Mouse (Mus musculus) C2C12 (cell line): ENCODE data around the gene Cib4. TPM values are rescaled to one million over a fixed set of nuclear protein-coding genes. Genes with fewer than 3 reads are reported as not detected.

ENCODE experiments used
- H3K27me3 ChIP-seq: one replicate; pipeline ENCODE4 v1.6.1; 2011; ENCODE audit not compliant: control insufficient read depth, insufficient read depth, insufficient read length
- H3K36me3 ChIP-seq: one replicate; pipeline ENCODE4 v1.6.1; 2011; ENCODE audit not compliant: control insufficient read depth, insufficient read depth
- H3K4me3 ChIP-seq: one replicate; pipeline ENCODE4 v1.5.1; 2011; ENCODE audit warnings: mild to moderate bottlenecking, control low read depth; ENCODE audit not compliant: poor library complexity, insufficient read depth, severe bottlenecking
- H3K79me2 ChIP-seq: one replicate; pipeline ENCODE4 v1.6.1; 2011; ENCODE audit not compliant: control insufficient read depth, insufficient read depth
- H3K79me3 ChIP-seq: one replicate; pipeline ENCODE4 v1.6.1; 2011; ENCODE audit warnings: low read depth, control low read depth
- H3ac ChIP-seq: one replicate; pipeline ENCODE3; 2011; ENCODE audit warnings: low read depth; ENCODE audit not compliant: control insufficient read depth, insufficient read length
- CEBPB ChIP-seq: IDR thresholded peaks from one replicate; pipeline ENCODE4 v1.6.1; 2011; ENCODE audit warnings: low read depth, mild to moderate bottlenecking, control low read depth, moderate library complexity
- CTCF ChIP-seq: IDR thresholded peaks from one replicate; pipeline ENCODE4 v1.5.1; 2011; ENCODE audit not compliant: control insufficient read depth, insufficient read depth, insufficient read length
- FOSL1 ChIP-seq: IDR thresholded peaks from one replicate; pipeline ENCODE4 v1.8.0; 2011; ENCODE audit warnings: mild to moderate bottlenecking, low read length; ENCODE audit not compliant: poor library complexity, insufficient read depth, severe bottlenecking
- MAX ChIP-seq: IDR thresholded peaks from one replicate; pipeline ENCODE4 v1.6.1; 2011; ENCODE audit warnings: mild to moderate bottlenecking, control low read depth
- MYOD1 ChIP-seq: IDR thresholded peaks from one replicate; pipeline ENCODE4 v1.6.1; 2011; ENCODE audit warnings: low read depth; ENCODE audit not compliant: control insufficient read depth, insufficient read length
- MYOG ChIP-seq: IDR thresholded peaks from one replicate; pipeline ENCODE4 v1.6.1; 2011; ENCODE audit not compliant: control insufficient read depth, insufficient read length; ENCODE audit errors: extremely low read depth
- USF1 ChIP-seq: IDR thresholded peaks from one replicate; pipeline ENCODE4 v1.6.1; 2011; ENCODE audit warnings: low read depth, mild to moderate bottlenecking, control low read depth, moderate library complexity
- polyA plus RNA-seq: library from polyadenylated mRNA; unstranded; fragments of >200 nt; fragmentation: generic; extraction: Trizol; gene quantifications from one replicate; pipeline ENCODE4 v1.2.1, GENCODE M21; 2012; ENCODE audit warnings: missing spikeins

Gene Cib4
- polyA plus RNA-seq, 1 experiment, result not detected

GRCm38 (mm10) chr5:30568479-30568878 lies 22.8 kb upstream of the Cib4 start:
- no peak for TF ChIP-seq FOSL1
- TF ChIP-seq CTCF, result no peak
- TF ChIP-seq MYOG, result no peak
- TF ChIP-seq USF1, result no peak
- no peak for TF ChIP-seq MAX
- TF ChIP-seq MYOD1, result no peak
- H3K79me3 ChIP-seq, result no peaks in the 10 kb centered on the region
- H3K4me3 ChIP-seq, result no peak overlapping the region
- peaks cover 23% of the 10 kb centered on the region for H3K27me3 ChIP-seq
- H3K79me2 ChIP-seq, result no peaks in the 10 kb centered on the region
- no peak overlapping the region for H3ac ChIP-seq
- H3K36me3 ChIP-seq, result no peaks in the 10 kb centered on the region

DNA sequence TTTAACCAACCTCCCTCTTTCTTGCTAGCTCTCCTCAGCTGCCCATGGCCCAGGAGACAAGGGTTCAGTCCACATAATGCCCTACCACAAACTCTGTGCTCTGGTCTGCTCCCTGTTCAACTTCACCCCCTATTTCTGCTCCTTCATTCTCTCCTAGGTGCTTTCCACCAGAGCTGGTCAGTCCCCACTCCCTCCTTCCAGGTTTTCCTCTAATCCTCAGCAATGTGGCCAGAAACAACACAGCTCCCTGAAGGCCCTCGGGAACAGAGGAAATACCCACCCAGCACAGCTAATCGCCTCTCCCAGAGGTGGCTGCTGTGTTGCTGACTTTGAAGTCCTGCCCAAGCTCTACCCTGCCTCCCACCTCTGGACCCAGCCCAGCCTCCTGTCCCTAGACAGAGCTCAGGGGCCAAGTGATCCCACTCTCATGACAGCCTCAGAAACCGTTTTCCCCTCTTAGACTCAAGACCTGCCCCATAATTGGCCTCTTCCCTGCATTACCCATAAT lies 14.4 kb upstream of the Cib4 start:
- H3K4me3 ChIP-seq, result no peak overlapping the region
- no peak for TF ChIP-seq MYOD1
- no peak for TF ChIP-seq CEBPB
- TF ChIP-seq MYOG, result no peak
- TF ChIP-seq FOSL1, result no peak
- TF ChIP-seq CTCF, result no peak
- TF ChIP-seq USF1, result no peak
- TF ChIP-seq MAX, result no peak
- no peak overlapping the region for H3ac ChIP-seq
- H3K36me3 ChIP-seq, result no peaks in the 10 kb centered on the region
- no peaks in the 10 kb centered on the region for H3K79me2 ChIP-seq
- no peaks in the 10 kb centered on the region for H3K79me3 ChIP-seq
- H3K27me3 ChIP-seq, result peaks cover 30% of the 10 kb centered on the region

DNA sequence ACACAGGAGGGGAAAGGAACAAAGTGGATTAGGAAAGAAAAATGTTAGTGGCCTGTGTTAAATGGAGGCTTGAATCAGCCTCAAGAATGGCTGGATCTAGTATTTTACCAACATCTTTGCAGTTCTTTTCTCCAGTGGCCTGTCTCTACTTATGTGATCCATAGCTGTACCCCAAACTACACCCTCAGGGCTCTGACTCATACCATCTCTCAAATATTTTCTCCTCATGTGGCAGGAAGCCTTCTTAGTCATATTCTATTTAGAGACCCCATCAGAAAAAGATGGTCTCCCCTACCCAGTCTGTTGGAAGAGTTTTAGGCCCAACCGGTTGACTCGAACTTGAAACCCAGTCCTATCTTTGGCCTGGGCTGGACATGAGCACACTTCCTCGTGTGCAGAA lies 13.8 kb upstream of the Cib4 start:
- H3K79me2 ChIP-seq, result no peaks in the 10 kb centered on the region
- H3K27me3 ChIP-seq, result peaks cover 34% of the 10 kb centered on the region
- no peaks in the 10 kb centered on the region for H3K36me3 ChIP-seq
- H3K79me3 ChIP-seq, result no peaks in the 10 kb centered on the region
- no peak overlapping the region for H3ac ChIP-seq
- no peak for TF ChIP-seq CEBPB
- no peak for TF ChIP-seq MYOG
- TF ChIP-seq CTCF, result no peak
- no peak for TF ChIP-seq MYOD1
- no peak for TF ChIP-seq USF1
- TF ChIP-seq MAX, result no peak
- no peak for TF ChIP-seq FOSL1
- H3K4me3 ChIP-seq, result no peak overlapping the region

DNA sequence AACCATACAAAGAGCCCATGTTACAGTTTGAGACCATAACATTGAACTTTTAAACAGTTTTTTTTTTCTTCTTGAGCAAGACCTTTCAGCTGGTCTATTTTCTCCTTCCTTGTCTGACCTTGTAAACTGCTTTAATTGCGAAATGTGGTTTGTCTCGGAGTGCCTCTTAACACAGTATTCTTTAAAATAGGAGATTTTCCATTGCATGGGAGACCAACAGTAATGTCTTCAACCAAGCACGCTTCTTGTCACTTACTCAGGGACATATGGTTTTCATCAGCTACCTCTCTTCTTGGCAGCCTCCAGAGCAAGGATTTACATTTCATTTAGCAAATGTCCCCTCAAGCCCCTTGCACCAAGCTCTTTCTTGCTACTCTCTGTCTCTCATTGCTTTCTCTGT lies 10.6 kb upstream of the Cib4 start:
- TF ChIP-seq CEBPB (no peak), MYOG (no peak), MAX (no peak), FOSL1 (no peak), MYOD1 (no peak), USF1 (no peak), CTCF (no peak)
- H3K79me3 ChIP-seq, result no peaks in the 10 kb centered on the region
- peaks cover 53% of the 10 kb centered on the region for H3K27me3 ChIP-seq
- H3K4me3 ChIP-seq, result no peak overlapping the region
- no peaks in the 10 kb centered on the region for H3K79me2 ChIP-seq
- H3ac ChIP-seq, result no peak overlapping the region
- no peaks in the 10 kb centered on the region for H3K36me3 ChIP-seq

GRCm38 (mm10) chr5:30554981-30555380 lies 9.3 kb upstream of the Cib4 start:
- no peak for TF ChIP-seq CEBPB
- TF ChIP-seq MAX, result no peak
- TF ChIP-seq MYOG, result no peak
- no peak for TF ChIP-seq MYOD1
- TF ChIP-seq USF1, result no peak
- TF ChIP-seq FOSL1, result no peak
- TF ChIP-seq CTCF, result no peak
- no peaks in the 10 kb centered on the region for H3K79me2 ChIP-seq
- no peak overlapping the region for H3K4me3 ChIP-seq
- no peak overlapping the region for H3ac ChIP-seq
- H3K27me3 ChIP-seq, result peaks cover 63% of the 10 kb centered on the region
- no peaks in the 10 kb centered on the region for H3K79me3 ChIP-seq
- H3K36me3 ChIP-seq, result no peaks in the 10 kb centered on the region

- H3ac ChIP-seq, result no peak overlapping the region
- H3K79me2 ChIP-seq, result no peaks in the 10 kb centered on the region
- H3K79me3 ChIP-seq, result no peaks in the 10 kb centered on the region
- no peaks in the 10 kb centered on the region for H3K36me3 ChIP-seq
- TF ChIP-seq USF1, result no peak
- TF ChIP-seq FOSL1, result no peak
- no peak for TF ChIP-seq CTCF
- TF ChIP-seq CEBPB, result no peak
- no peak for TF ChIP-seq MYOD1
- TF ChIP-seq MAX, result no peak
- no peak for TF ChIP-seq MYOG
- H3K4me3 ChIP-seq, result no peak overlapping the region
- H3K27me3 ChIP-seq, result peaks cover 67% of the 10 kb centered on the region
Measured at GRCm38 (mm10) chr5:30553936-30554335, 8.3 kb upstream of the Cib4 start.
